ENCODE assay signal across 8 mouse cellular contexts in genomic region chr1:92906779-92907631, GRCm38 (mm10). TPM values are rescaled to one million over a fixed set of nuclear protein-coding genes. Genes with fewer than 3 reads are reported as not detected.
DNase-seq lines count a peak whose midpoint lies in the region; ATAC-seq and TF ChIP-seq lines count a peak whose summit lies in the region.

Gene Dusp28 (plus strand): TSS chr1:92906981.

- DNase-seq in CD4-positive helper T cell, adult 2 months (ENCODE audit: low read depth, low spot score) = peak; percentile 92
- peak; percentile 94 for DNase-seq in brain, embryonic 14.5 days (ENCODE audit: low read depth)
- DNase-seq in heart, embryonic 10.5 days (ENCODE audit: low spot score) = peak; percentile 97
- DNase-seq in liver = peak; percentile 94
- DNase-seq in spleen, postnatal 36 days (ENCODE audit: low spot score in 2 of 2) = peak; percentile 84 to 87

- peak; percentile 41; the same call in 1 of the 2 replicates for TF ChIP-seq CTCF in brain, embryonic 14.5 days (IDR thresholded peaks at IDR 0.05; ENCODE audit: borderline replicate concordance, extremely low read depth, insufficient read depth, insufficient read length)

- H3K4me2 ChIP-seq in kidney, embryonic 15.5 days = peak within 1 kb of the TSS; percentile 78

- peak within 1 kb of the TSS; percentile 77 for H3K4me3 ChIP-seq in heart, embryonic 10.5 days
- peak within 1 kb of the TSS; percentile 70 for H3K4me3 ChIP-seq in kidney, embryonic 15.5 days (replicated peaks)

- TF ChIP-seq POLR2A in brain, embryonic 14.5 days (IDR thresholded peaks at IDR 0.05; ENCODE audit: borderline replicate concordance, extremely low read depth, insufficient read depth, insufficient read length, poor library complexity, severe bottlenecking) = peak; percentile 52

- no peaks in the 10 kb centered on the region for H3K9me3 ChIP-seq in heart, embryonic 10.5 days
- no peaks in the 10 kb centered on the region for H3K9me3 ChIP-seq in kidney, embryonic 15.5 days (replicated peaks)

- peaks cover 38% of the 10 kb centered on the region for H3K4me1 ChIP-seq in heart, embryonic 10.5 days
- peaks cover 44% of the 10 kb centered on the region for H3K4me1 ChIP-seq in kidney, embryonic 15.5 days

- under 1% methylated on average over 81 of the region's 81 CpGs for WGBS in heart, embryonic 10.5 days
- WGBS in kidney, embryonic 15.5 days = under 1% methylated on average over 75 of the region's 81 CpGs

- no peaks in the 10 kb centered on the region for H3K36me3 ChIP-seq in heart, embryonic 10.5 days
- H3K36me3 ChIP-seq in kidney, embryonic 15.5 days = no peaks in the 10 kb centered on the region

- ATAC-seq in erythroblast, adult 5-6 weeks (replicated peaks; ENCODE audit: low FRiP score, poor library complexity, severe bottlenecking) = peak; percentile 81
- peak; percentile 92 for ATAC-seq in kidney, embryonic 15.5 days (replicated peaks; ENCODE audit: low FRiP score)
- peak; percentile 83 for ATAC-seq in monocyte, adult 5-6 weeks (replicated peaks; ENCODE audit: insufficient number of reproducible peaks, low FRiP score, low TSS enrichment, poor library complexity, severe bottlenecking)

- H3K27me3 ChIP-seq in heart, embryonic 10.5 days (ENCODE audit: insufficient read depth, poor library complexity, severe bottlenecking) = peaks cover 20% of the 10 kb centered on the region
- H3K27me3 ChIP-seq in kidney, embryonic 15.5 days = no peaks in the 10 kb centered on the region

- H3K27ac ChIP-seq in heart, embryonic 10.5 days = peak within 1 kb of the TSS; percentile 89
- peak within 1 kb of the TSS; percentile 92 for H3K27ac ChIP-seq in kidney, embryonic 15.5 days

- H3K9ac ChIP-seq in kidney, embryonic 15.5 days = peak within 1 kb of the TSS; percentile 76

RNA-seq across cellular contexts. Expression of gene Dusp28, which starts in this region (rescaled TPM):
- 18.6 and 23.1 TPM in 2 replicates for polyA plus RNA-seq in brain, embryonic 14.5 days (2012; rRNA removed)
- 5.4 TPM in 1 of 2 replicates, not detected in the other for total RNA-seq in erythroblast, adult 5-6 weeks (2015; ENCODE audit: low replicate concordance)
- total RNA-seq in erythroblast, adult 5-6 weeks (2017; ENCODE audit: low replicate concordance) = 0.68 TPM in 1 of 2 replicates, not detected in the other
- polyA plus RNA-seq in heart, embryonic 10.5 days (2016; fragmentation: Nextera tagmentation; extraction: Ambion mirVana) = 7.6 and 8.6 TPM in 2 replicates
- polyA plus RNA-seq in kidney, embryonic 15.5 days (2015; fragmentation: Nextera tagmentation; extraction: Ambion mirVana) = 12.2 and 14.7 TPM in 2 replicates
- 2.0 to 2.8 TPM in 2 of 3 replicates, not detected in the other for total RNA-seq in monocyte, adult 5-6 weeks (2017)

Comparison
In these comparisons a context has a peak if more than half of its experiments do, and no peak if none do; other contexts are left out.
1. Peak in every context shown above with its lines: DNase-seq, ATAC-seq, H3K4me3 ChIP-seq and H3K27ac ChIP-seq.